Mouse (Mus musculus) liver, embryonic 15.5 days (tissue): ENCODE measurements around the gene Capn12. TPM values are rescaled to one million over a fixed set of nuclear protein-coding genes. Genes with fewer than 3 reads are reported as not detected.

Experiments
- ATAC-seq: fragments of 200-750 bp; cut with Nextera tagmentation; 2 replicates; pipeline ENCODE4 v1.8.0; 2017; ENCODE audit warnings: moderate number of reproducible peaks, mild to moderate bottlenecking, moderate library complexity; ENCODE audit not compliant: insufficient read depth
- H3K27ac ChIP-seq: fragments of 300-500 bp; sonication (generic); replicated peaks from 2 replicates; pipeline ENCODE4 v1.5.1; 2015; ENCODE audit warnings: mild to moderate bottlenecking, inconsistent platforms
- H3K27me3 ChIP-seq: fragments of 300-500 bp; sonication (generic); 2 replicates; pipeline ENCODE4 v1.6.1; 2015; ENCODE audit warnings: mild to moderate bottlenecking, inconsistent platforms
- H3K36me3 ChIP-seq: fragments of 300-500 bp; sonication (generic); replicated peaks from 2 replicates; pipeline ENCODE4 v1.6.1; 2015; ENCODE audit warnings: moderate library complexity, mild to moderate bottlenecking, inconsistent platforms
- H3K4me1 ChIP-seq: fragments of 300-500 bp; sonication (generic); replicated peaks from 2 replicates; pipeline ENCODE4 v1.6.1; 2015; ENCODE audit warnings: inconsistent platforms
- H3K4me2 ChIP-seq: fragments of 300-500 bp; sonication (generic); 2 replicates; pipeline ENCODE4 v1.6.1; 2015; ENCODE audit warnings: moderate library complexity, mild to moderate bottlenecking, inconsistent platforms
- H3K4me3 ChIP-seq: fragments of 300-500 bp; sonication (generic); replicated peaks from 2 replicates; pipeline ENCODE4 v1.5.1; 2015; ENCODE audit warnings: mild to moderate bottlenecking, inconsistent platforms
- H3K9ac ChIP-seq: fragments of 300-500 bp; sonication (generic); 2 replicates; pipeline ENCODE4 v1.6.1; 2015; ENCODE audit warnings: moderate library complexity, mild to moderate bottlenecking, inconsistent platforms
- H3K9me3 ChIP-seq: fragments of 300-500 bp; sonication (generic); replicated peaks from 2 replicates; pipeline ENCODE4 v1.6.1; 2016; ENCODE audit warnings: inconsistent platforms
- WGBS: fragments of 180-500 bp; shearing (Covaris S2); methylation state at CpG from one replicate; pipeline ENCODE4 v1.1.7; 2015; ENCODE audit warnings: mixed read lengths; ENCODE audit not compliant: insufficient replicate concordance; 5-methylcytosine and 5-hydroxymethylcytosine counted together
- polyA plus RNA-seq: library from polyadenylated mRNA; unstranded; fragments of >200 nt; fragmentation: Nextera tagmentation; extraction: Ambion mirVana; gene quantifications from 2 replicates; pipeline ENCODE4 v1.2.1, GENCODE M21; 2015

Gene Capn12
- polyA plus RNA-seq, 1 experiment from 2014 or later: 0.08 TPM

GRCm38 (mm10) chr7:28921178-28921577, 40.0 kb downstream of the Capn12 start:
- Histone ChIP-seq H3K36me3 (peaks cover 55% of the 10 kb centered on the region), H3K27ac (no peak overlapping the region), H3K9me3 (no peaks in the 10 kb centered on the region), H3K4me1 (peaks cover 91% of the 10 kb centered on the region), H3K4me3 (no peak overlapping the region), H3K4me2 (no peak overlapping the region), H3K27me3 (no peaks in the 10 kb centered on the region), H3K9ac (no peak overlapping the region)
- 29% methylated on average over 3 of the region's 3 CpGs for WGBS
- ATAC-seq: no peak

- H3K4me2 ChIP-seq: no peak overlapping the region
- WGBS: 67% methylated on average over 8 of the region's 8 CpGs
- no peak for ATAC-seq
- peaks cover 99% of the 10 kb centered on the region for H3K4me1 ChIP-seq
- no peaks in the 10 kb centered on the region for H3K27me3 ChIP-seq
- H3K36me3 ChIP-seq: peaks cover 51% of the 10 kb centered on the region
- no peak overlapping the region for H3K9ac ChIP-seq
- H3K27ac ChIP-seq: no peak overlapping the region
- H3K4me3 ChIP-seq: no peak overlapping the region
- H3K9me3 ChIP-seq: no peaks in the 10 kb centered on the region
Measured at GRCm38 (mm10) chr7:28921722-28922465, 40.7 kb downstream of the Capn12 start.

GRCm38 (mm10) chr7:28922606-28923005, 41.4 kb downstream of the Capn12 start:
- peaks cover 96% of the 10 kb centered on the region for H3K4me1 ChIP-seq
- no peak overlapping the region for H3K9ac ChIP-seq
- H3K27me3 ChIP-seq: no peaks in the 10 kb centered on the region
- whole genome bisulfite sequencing: 67% methylated on average over 4 of the region's 4 CpGs
- no peaks in the 10 kb centered on the region for H3K9me3 ChIP-seq
- H3K36me3 ChIP-seq: peaks cover 46% of the 10 kb centered on the region
- no peak overlapping the region for H3K4me3 ChIP-seq
- no peak overlapping the region for H3K27ac ChIP-seq
- H3K4me2 ChIP-seq: no peak overlapping the region
- ATAC-seq: no peak

GRCm38 (mm10) chr7:28923865-28924291, 42.7 kb downstream of the Capn12 start:
- ATAC-seq: no peak
- Histone ChIP-seq H3K4me3 (no peak overlapping the region), H3K27ac (peak overlapping the region; percentile 73), H3K4me2 (no peak overlapping the region), H3K27me3 (no peaks in the 10 kb centered on the region), H3K4me1 (peaks cover 89% of the 10 kb centered on the region), H3K9ac (no peak overlapping the region), H3K36me3 (peaks cover 33% of the 10 kb centered on the region), H3K9me3 (no peaks in the 10 kb centered on the region)
- WGBS: 55% methylated on average over 4 of the region's 4 CpGs

- Histone ChIP-seq H3K4me2 (peak overlapping the region; percentile 30), H3K9me3 (no peaks in the 10 kb centered on the region), H3K36me3 (peaks cover 37% of the 10 kb centered on the region; the same call in 1 of the 2 replicates), H3K27ac (peak overlapping the region; percentile 73), H3K4me1 (peaks cover 89% of the 10 kb centered on the region), H3K27me3 (no peaks in the 10 kb centered on the region), H3K4me3 (no peak overlapping the region), H3K9ac (no peak overlapping the region)
- WGBS: 60% methylated on average over 3 of the region's 3 CpGs
- no peak for ATAC-seq
Measured at GRCm38 (mm10) chr7:28924802-28925201, 43.6 kb downstream of the Capn12 start.

GRCm38 (mm10) chr7:28925317-28925716, 44.1 kb downstream of the Capn12 start:
- Histone ChIP-seq H3K9me3 (no peaks in the 10 kb centered on the region), H3K9ac (no peak overlapping the region), H3K4me1 (peaks cover 89% of the 10 kb centered on the region), H3K27ac (peak overlapping the region; percentile 73), H3K4me2 (peak overlapping the region; percentile 30), H3K27me3 (no peaks in the 10 kb centered on the region), H3K36me3 (peaks cover 38% of the 10 kb centered on the region; the same call in 1 of the 2 replicates), H3K4me3 (no peak overlapping the region)
- WGBS: 58% methylated on average over 9 of the region's 9 CpGs
- ATAC-seq: peak; percentile 59

- Histone ChIP-seq H3K9me3 (no peaks in the 10 kb centered on the region), H3K4me3 (no peak overlapping the region), H3K4me2 (peak overlapping the region; percentile 7; the same call in 1 of the 2 replicates), H3K36me3 (peaks cover 37% of the 10 kb centered on the region; the same call in 1 of the 2 replicates), H3K9ac (no peak overlapping the region), H3K27me3 (no peaks in the 10 kb centered on the region), H3K4me1 (peaks cover 89% of the 10 kb centered on the region), H3K27ac (peak overlapping the region; percentile 64)
- WGBS: 42% methylated on average over 2 of the region's 2 CpGs
- no peak for ATAC-seq
Measured at GRCm38 (mm10) chr7:28926172-28926571, 45.0 kb downstream of the Capn12 start.

GRCm38 (mm10) chr7:28929381-28929780, 48.2 kb downstream of the Capn12 start:
- H3K27me3 ChIP-seq: no peaks in the 10 kb centered on the region
- 0 out of 2 replicates have a peak overlapping the region, but pooled peaks have one; percentile 19 for H3K27ac ChIP-seq
- ATAC-seq: no peak
- no peaks in the 10 kb centered on the region for H3K9me3 ChIP-seq
- H3K4me3 ChIP-seq: no peak overlapping the region
- peaks cover 25% of the 10 kb centered on the region; the same call in 1 of the 2 replicates for H3K36me3 ChIP-seq
- peaks cover 83% of the 10 kb centered on the region for H3K4me1 ChIP-seq
- WGBS: 69% methylated on average over 3 of the region's 3 CpGs
- no peak overlapping the region for H3K4me2 ChIP-seq
- no peak overlapping the region for H3K9ac ChIP-seq

GRCm38 (mm10) chr7:28930320-28931031, 49.3 kb downstream of the Capn12 start:
- peak; percentile 27; the same call in 1 of the 2 replicates for ATAC-seq
- peaks cover 79% of the 10 kb centered on the region for H3K4me1 ChIP-seq
- H3K4me2 ChIP-seq: no peak overlapping the region

GRCm38 (mm10) chr7:28931032-28931694, 49.9 kb downstream of the Capn12 start:
- peaks cover 29% of the 10 kb centered on the region; the same call in 1 of the 2 replicates for H3K36me3 ChIP-seq
- no peak overlapping the region for H3K4me3 ChIP-seq
- H3K9ac ChIP-seq: no peak overlapping the region
- ATAC-seq: no peak
- H3K9me3 ChIP-seq: no peaks in the 10 kb centered on the region
- no peak overlapping the region for H3K4me2 ChIP-seq
- WGBS: 78% methylated on average over 7 of the region's 7 CpGs
- H3K4me1 ChIP-seq: peaks cover 77% of the 10 kb centered on the region
- H3K27ac ChIP-seq: 0 out of 2 replicates have a peak overlapping the region, but pooled peaks have one; percentile 10
- no peaks in the 10 kb centered on the region for H3K27me3 ChIP-seq

More at GRCm38 (mm10) chr7:28930320-28931031, 49.3 kb downstream of the Capn12 start:
- H3K9me3 ChIP-seq: no peaks in the 10 kb centered on the region
- H3K27me3 ChIP-seq: no peaks in the 10 kb centered on the region
- H3K36me3 ChIP-seq: peaks cover 32% of the 10 kb centered on the region; the same call in 1 of the 2 replicates
- WGBS: 62% methylated on average over 5 of the region's 5 CpGs
- no peak overlapping the region for H3K4me3 ChIP-seq
- 0 out of 2 replicates have a peak overlapping the region, but pooled peaks have one; percentile 19 for H3K27ac ChIP-seq
- H3K9ac ChIP-seq: no peak overlapping the region

- H3K27ac ChIP-seq: no peak overlapping the region
- peaks cover 27% of the 10 kb centered on the region; the same call in 1 of the 2 replicates for H3K36me3 ChIP-seq
- H3K4me2 ChIP-seq: no peak overlapping the region
- no peak overlapping the region for H3K9ac ChIP-seq
- no peak overlapping the region for H3K4me3 ChIP-seq
- ATAC-seq: no peak
- peaks cover 77% of the 10 kb centered on the region for H3K4me1 ChIP-seq
- no peaks in the 10 kb centered on the region for H3K9me3 ChIP-seq
- H3K27me3 ChIP-seq: no peaks in the 10 kb centered on the region
- WGBS: 82% methylated on average over 4 of the region's 4 CpGs
Measured at GRCm38 (mm10) chr7:28931695-28932039, 50.4 kb downstream of the Capn12 start.
